Mouse (Mus musculus): ENCODE measurements around the gene Rnf40. TPM values are rescaled to one million over a fixed set of nuclear protein-coding genes. Genes with fewer than 3 reads are reported as not detected.

The Rnf40 gene
- polyA plus RNA-seq, 1 experiment: 53.7 TPM

DNA sequence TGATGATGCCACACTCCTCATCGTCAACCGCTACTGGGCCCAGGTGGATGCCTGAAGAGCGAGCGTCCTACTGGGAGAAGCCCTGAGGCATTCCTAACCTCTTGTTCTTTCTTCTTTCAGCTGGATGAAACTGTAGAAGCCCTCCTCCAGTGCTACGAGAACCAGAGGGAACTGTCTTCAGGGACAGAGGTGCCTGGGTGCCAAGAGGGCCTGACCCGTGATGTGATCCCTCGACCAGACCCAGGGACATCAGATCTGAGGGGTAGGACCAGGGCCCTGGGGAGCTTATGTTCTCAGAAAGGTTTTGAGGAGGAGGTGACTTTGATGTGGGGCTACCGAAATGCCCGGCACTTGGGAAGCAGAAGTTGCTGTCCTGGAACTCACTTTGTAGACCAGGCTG, 1.1 kb downstream of the Rnf40 start:
- 84% methylated on average over 9 of the region's 9 CpGs for WGBS

GRCm38 (mm10) chr7:127591108-127591507, 2.5 kb downstream of the Rnf40 start:
- Histone ChIP-seq H3K27ac (ENCODE audit: insufficient read depth, low read length) (no peak overlapping the region), H3K4me3 (replicated peaks; ENCODE audit: insufficient read depth, low read depth, low read length) (no peak overlapping the region), H3K4me1 (ENCODE audit: control insufficient read depth, insufficient read depth, low read length) (peaks cover 7% of the 10 kb centered on the region), H3K27me3 (ENCODE audit: control insufficient read depth, insufficient read depth, low read length) (no peaks in the 10 kb centered on the region)
- no peak for DNase-seq
- 79% methylated on average over 10 of the region's 10 CpGs for WGBS
- TF ChIP-seq CTCF (IDR thresholded peaks at IDR 0.05; ENCODE audit: borderline replicate concordance, insufficient read depth, low read depth, low read length) (no peak), POLR2A (IDR thresholded peaks at IDR 0.05; ENCODE audit: borderline replicate concordance, insufficient read depth, low read length) (no peak)

More for the DNA sequence above, 1.1 kb downstream of the Rnf40 start:
- TF ChIP-seq CTCF (IDR thresholded peaks at IDR 0.05; ENCODE audit: borderline replicate concordance, insufficient read depth, low read depth, low read length) (no peak), POLR2A (IDR thresholded peaks at IDR 0.05; ENCODE audit: borderline replicate concordance, insufficient read depth, low read length) (no peak)
- no peak overlapping the region for H3K27ac ChIP-seq (ENCODE audit: insufficient read depth, low read length)
- DNase-seq: no peak
- peak overlapping the region; percentile 86 for H3K4me3 ChIP-seq (replicated peaks; ENCODE audit: insufficient read depth, low read depth, low read length)
- H3K27me3 ChIP-seq (ENCODE audit: control insufficient read depth, insufficient read depth, low read length): no peaks in the 10 kb centered on the region
- H3K4me1 ChIP-seq (ENCODE audit: control insufficient read depth, insufficient read depth, low read length): peaks cover 7% of the 10 kb centered on the region

DNA sequence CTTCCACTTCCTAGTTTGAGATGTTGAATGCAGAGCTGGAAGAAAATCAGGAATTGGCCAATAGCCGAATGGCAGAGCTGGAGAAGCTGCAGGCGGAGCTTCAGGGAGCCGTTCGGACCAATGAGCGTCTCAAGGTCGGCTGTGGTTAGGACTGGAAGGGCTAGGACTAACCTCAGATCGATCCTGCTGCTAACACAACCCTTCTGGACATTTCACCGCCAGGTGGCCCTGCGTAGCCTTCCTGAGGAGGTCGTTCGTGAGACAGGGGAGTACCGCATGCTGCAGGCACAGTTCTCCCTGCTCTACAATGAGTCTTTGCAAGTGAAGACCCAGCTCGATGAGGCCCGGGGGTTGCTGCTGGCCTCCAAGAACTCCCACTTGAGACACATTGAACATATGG, 4.0 kb downstream of the Rnf40 start:
- TF ChIP-seq CTCF (IDR thresholded peaks at IDR 0.05; ENCODE audit: borderline replicate concordance, insufficient read depth, low read depth, low read length): no peak
- H3K27ac ChIP-seq (ENCODE audit: insufficient read depth, low read length): no peak overlapping the region
- H3K27me3 ChIP-seq (ENCODE audit: control insufficient read depth, insufficient read depth, low read length): no peaks in the 10 kb centered on the region
- WGBS: 90% methylated on average over 14 of the region's 14 CpGs
- H3K4me3 ChIP-seq (replicated peaks; ENCODE audit: insufficient read depth, low read depth, low read length): no peak overlapping the region
- no peak for DNase-seq
- H3K4me1 ChIP-seq (ENCODE audit: control insufficient read depth, insufficient read depth, low read length): peaks cover 7% of the 10 kb centered on the region

DNA sequence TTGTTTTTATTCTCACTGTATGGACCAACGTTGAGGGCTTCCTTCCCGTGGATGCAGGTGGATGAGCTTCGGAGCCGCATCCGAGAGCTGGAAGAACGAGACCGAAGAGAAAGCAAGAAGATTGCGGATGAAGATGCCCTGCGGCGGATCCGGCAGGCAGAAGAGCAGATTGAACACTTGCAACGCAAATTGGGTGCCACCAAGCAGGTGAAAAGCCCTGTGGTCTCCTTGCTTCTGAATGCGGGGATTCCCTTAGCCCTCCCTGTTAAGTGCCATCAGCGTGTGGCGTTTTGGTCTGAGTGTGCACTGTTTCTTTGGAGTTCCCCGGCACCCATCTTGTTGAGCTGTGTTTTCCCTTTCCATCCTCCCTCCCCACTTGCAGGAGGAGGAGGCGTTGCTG, 8.2 kb downstream of the Rnf40 start:
- TF ChIP-seq POLR2A (IDR thresholded peaks at IDR 0.05; ENCODE audit: borderline replicate concordance, insufficient read depth, low read length) (no peak), CTCF (IDR thresholded peaks at IDR 0.05; ENCODE audit: borderline replicate concordance, insufficient read depth, low read depth, low read length) (no peak)
- 95% methylated on average over 17 of the region's 17 CpGs for WGBS
- Histone ChIP-seq H3K27me3 (ENCODE audit: control insufficient read depth, insufficient read depth, low read length) (no peaks in the 10 kb centered on the region), H3K27ac (ENCODE audit: insufficient read depth, low read length) (no peak overlapping the region), H3K4me1 (ENCODE audit: control insufficient read depth, insufficient read depth, low read length) (no peaks in the 10 kb centered on the region), H3K4me3 (replicated peaks; ENCODE audit: insufficient read depth, low read depth, low read length) (no peak overlapping the region)
- no peak for DNase-seq

DNA sequence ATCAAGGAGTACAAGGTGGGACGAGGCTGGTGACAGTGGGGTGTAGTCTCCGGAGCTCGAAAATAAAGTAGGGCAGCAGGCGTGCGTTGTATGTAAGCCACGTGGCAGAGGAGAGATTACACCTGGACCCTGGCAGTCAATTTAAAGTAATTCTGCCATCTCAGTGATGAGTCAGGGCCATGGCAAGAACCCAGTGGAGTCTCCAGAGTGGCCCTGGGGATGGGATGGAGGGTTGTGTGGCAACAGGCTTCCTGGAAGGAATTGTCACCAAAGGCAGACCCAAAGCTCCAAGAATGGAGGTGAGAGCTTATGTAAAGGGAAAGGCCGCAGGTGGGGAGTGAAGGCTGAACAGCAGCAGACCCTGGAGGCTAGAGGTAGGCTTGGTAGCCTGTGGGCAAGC, 12.0 kb downstream of the Rnf40 start:
- 83% methylated on average over 7 of the region's 7 CpGs for WGBS
- DNase-seq: no peak
- H3K27ac ChIP-seq (ENCODE audit: insufficient read depth, low read length): no peak overlapping the region
- no peaks in the 10 kb centered on the region for H3K4me1 ChIP-seq (ENCODE audit: control insufficient read depth, insufficient read depth, low read length)
- H3K4me3 ChIP-seq (replicated peaks; ENCODE audit: insufficient read depth, low read depth, low read length): no peak overlapping the region
- TF ChIP-seq POLR2A (IDR thresholded peaks at IDR 0.05; ENCODE audit: borderline replicate concordance, insufficient read depth, low read length): no peak
- no peak for TF ChIP-seq CTCF (IDR thresholded peaks at IDR 0.05; ENCODE audit: borderline replicate concordance, insufficient read depth, low read depth, low read length)
- H3K27me3 ChIP-seq (ENCODE audit: control insufficient read depth, insufficient read depth, low read length): no peaks in the 10 kb centered on the region

DNA sequence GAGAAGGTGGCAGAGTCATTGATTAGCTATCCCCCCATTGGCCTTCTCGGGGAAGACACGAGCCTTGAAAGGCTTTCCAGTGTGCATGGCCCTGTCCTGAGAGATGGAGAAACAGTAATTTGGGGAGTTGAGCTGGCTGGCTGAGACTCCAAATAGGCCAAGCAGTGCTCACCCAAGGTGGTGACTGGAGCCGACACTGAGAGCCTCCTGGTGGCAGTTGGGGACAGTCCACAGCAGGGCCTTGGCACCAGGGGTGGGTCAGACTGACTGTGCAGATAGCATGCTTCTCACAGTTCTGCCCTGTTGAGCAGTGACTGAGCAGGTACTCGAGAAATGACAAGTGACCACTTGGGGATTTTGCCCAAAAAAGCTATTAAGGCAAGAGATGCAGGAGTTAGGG, 13.2 kb downstream of the Rnf40 start:
- 59% methylated on average over 4 of the region's 4 CpGs for WGBS
- no peak for TF ChIP-seq POLR2A (IDR thresholded peaks at IDR 0.05; ENCODE audit: borderline replicate concordance, insufficient read depth, low read length)
- TF ChIP-seq CTCF (IDR thresholded peaks at IDR 0.05; ENCODE audit: borderline replicate concordance, insufficient read depth, low read depth, low read length): no peak
- H3K4me1 ChIP-seq (ENCODE audit: control insufficient read depth, insufficient read depth, low read length): no peaks in the 10 kb centered on the region

GRCm38 (mm10) chr7:127602903-127603302, 14.3 kb downstream of the Rnf40 start:
- 77% methylated on average over 2 of the region's 2 CpGs for WGBS
- H3K27ac ChIP-seq (ENCODE audit: insufficient read depth, low read length): no peak overlapping the region
- no peaks in the 10 kb centered on the region for H3K27me3 ChIP-seq (ENCODE audit: control insufficient read depth, insufficient read depth, low read length)
- H3K4me1 ChIP-seq (ENCODE audit: control insufficient read depth, insufficient read depth, low read length): no peaks in the 10 kb centered on the region
- TF ChIP-seq POLR2A (IDR thresholded peaks at IDR 0.05; ENCODE audit: borderline replicate concordance, insufficient read depth, low read length): no peak
- no peak for TF ChIP-seq CTCF (IDR thresholded peaks at IDR 0.05; ENCODE audit: borderline replicate concordance, insufficient read depth, low read depth, low read length)
- no peak for DNase-seq
- H3K4me3 ChIP-seq (replicated peaks; ENCODE audit: insufficient read depth, low read depth, low read length): no peak overlapping the region

More for the DNA sequence above, 13.2 kb downstream of the Rnf40 start:
- Histone ChIP-seq H3K27me3 (ENCODE audit: control insufficient read depth, insufficient read depth, low read length) (no peaks in the 10 kb centered on the region), H3K27ac (ENCODE audit: insufficient read depth, low read length) (no peak overlapping the region), H3K4me3 (replicated peaks; ENCODE audit: insufficient read depth, low read depth, low read length) (no peak overlapping the region)
- DNase-seq: no peak

GRCm38 (mm10) chr7:127604256-127604655, 15.7 kb downstream of the Rnf40 start:
- Histone ChIP-seq H3K27me3 (ENCODE audit: control insufficient read depth, insufficient read depth, low read length) (no peaks in the 10 kb centered on the region), H3K4me1 (ENCODE audit: control insufficient read depth, insufficient read depth, low read length) (no peaks in the 10 kb centered on the region), H3K27ac (ENCODE audit: insufficient read depth, low read length) (no peak overlapping the region), H3K4me3 (replicated peaks; ENCODE audit: insufficient read depth, low read depth, low read length) (no peak overlapping the region)
- no peak for DNase-seq
- 87% methylated on average over 10 of the region's 10 CpGs for WGBS
- TF ChIP-seq POLR2A (IDR thresholded peaks at IDR 0.05; ENCODE audit: borderline replicate concordance, insufficient read depth, low read length) (no peak), CTCF (IDR thresholded peaks at IDR 0.05; ENCODE audit: borderline replicate concordance, insufficient read depth, low read depth, low read length) (no peak)
